Mouse (Mus musculus) right cerebral cortex, postnatal 36 days (tissue): Measurements from ENCODE around the gene Eral1.
A peak's percentile ranks its signal among the peaks of the same experiment; 100 is the strongest.
"Not testable (repeated sequence)": the region's sequence is repeated elsewhere in the genome, so short reads cannot be mapped to it uniquely, and the experiment has no call there.

Experiments used
- DNase-seq, 2 experiments: peaks; one replicate each; pipeline ENCODE4 v3.0.0; 2022; ENCODE audit warnings: low spot score in 2 of 2, mixed read lengths in 1 of 2

The Eral1 gene

DNA sequence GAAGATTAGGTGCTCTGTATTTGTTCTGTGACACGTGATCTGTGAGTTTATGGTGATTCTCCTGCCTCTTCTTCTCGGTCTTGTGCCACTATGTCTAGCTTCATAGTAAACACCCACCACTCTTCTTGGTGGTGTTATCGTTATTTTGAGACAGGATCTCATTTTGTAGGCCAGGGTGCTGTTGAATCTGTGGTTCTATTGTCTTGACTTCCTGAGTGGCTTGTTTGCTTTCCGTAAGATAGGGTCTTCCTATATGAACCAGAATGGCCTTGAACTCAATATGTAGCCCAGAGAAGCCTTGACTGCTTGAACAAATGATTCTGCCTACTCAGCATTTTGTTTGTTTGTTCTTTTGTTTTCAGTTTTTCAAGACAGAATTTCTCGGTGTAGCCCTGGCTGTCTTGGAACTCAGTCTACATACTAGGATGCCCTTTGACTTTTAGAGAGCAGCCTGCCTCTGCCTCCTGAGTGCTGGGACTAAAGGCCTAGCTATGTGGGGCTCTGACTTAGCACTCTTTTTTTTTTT lies 7.6 kb upstream of the Eral1 start:
- no peak for DNase-seq

DNA sequence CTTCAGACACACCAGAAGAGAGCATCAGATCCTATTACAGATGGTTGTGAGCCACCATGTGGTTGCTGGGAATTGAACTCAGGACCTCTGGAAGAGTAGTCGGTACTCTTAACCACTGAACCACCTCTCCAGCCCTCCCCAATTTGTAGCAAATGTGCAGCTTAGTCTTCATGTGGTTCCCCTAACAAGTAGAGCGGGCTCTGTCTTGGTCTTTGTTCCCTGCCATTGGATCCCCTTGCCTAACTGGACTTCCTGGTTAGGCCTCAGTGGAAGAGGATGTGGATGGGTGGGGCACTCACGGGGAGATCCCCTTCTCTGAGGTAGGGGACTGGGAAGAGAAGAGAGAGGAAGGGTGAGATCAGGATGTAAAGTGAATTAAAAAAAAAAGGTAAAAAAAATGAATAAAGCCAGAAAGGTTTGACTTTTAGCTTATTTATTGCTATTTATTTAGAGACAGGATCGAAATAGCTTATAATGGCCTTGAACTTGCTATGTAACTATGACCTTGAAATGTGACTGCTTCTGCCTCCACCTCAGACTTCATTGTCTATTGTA lies 6.8 kb upstream of the Eral1 start:
- DNase-seq = no peak

DNA sequence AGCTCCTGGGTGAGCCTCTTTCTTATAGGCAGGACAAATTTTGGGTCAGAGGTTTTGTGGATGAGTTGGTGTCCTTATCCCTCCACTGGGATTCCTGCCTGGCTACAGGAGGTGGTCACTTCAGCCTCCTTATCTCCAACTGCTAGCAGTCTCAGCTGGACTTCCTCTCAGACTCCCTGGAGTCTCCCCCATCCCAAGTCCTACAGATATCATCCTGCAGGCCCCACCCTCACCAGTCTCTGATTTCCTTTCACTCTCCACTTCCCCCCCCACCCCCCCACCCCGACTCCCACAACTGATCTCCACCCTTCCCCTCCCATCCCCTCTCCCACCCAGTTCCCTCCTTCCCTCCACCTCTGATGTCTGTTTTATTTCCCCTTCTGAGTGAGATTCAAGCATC lies 3.4 kb upstream of the Eral1 start:
- DNase-seq = no peak

DNA sequence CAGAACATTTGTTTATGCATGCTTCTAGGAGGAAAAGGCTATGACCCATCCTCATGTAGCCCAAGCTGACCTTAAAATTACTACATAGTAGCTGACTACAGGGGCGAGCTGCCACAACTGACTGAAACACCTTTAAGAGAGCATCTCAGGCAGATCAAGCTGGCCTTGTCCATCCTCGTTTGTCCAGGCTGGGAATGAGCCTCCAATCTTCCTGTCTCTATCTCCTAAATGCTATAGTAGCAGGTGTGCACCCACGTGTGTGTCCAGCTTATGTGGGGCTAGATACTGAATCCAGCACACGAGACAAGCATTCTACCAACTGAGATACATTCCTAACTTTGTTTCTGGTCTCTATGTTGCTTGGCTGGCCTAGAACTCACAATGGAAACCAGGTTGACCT lies 5.5 kb downstream of the Eral1 start:
- DNase-seq = no peak

GRCm38 (mm10) chr11:78074277-78074652 lies 5.9 kb downstream of the Eral1 start:
- no peak for DNase-seq

DNA sequence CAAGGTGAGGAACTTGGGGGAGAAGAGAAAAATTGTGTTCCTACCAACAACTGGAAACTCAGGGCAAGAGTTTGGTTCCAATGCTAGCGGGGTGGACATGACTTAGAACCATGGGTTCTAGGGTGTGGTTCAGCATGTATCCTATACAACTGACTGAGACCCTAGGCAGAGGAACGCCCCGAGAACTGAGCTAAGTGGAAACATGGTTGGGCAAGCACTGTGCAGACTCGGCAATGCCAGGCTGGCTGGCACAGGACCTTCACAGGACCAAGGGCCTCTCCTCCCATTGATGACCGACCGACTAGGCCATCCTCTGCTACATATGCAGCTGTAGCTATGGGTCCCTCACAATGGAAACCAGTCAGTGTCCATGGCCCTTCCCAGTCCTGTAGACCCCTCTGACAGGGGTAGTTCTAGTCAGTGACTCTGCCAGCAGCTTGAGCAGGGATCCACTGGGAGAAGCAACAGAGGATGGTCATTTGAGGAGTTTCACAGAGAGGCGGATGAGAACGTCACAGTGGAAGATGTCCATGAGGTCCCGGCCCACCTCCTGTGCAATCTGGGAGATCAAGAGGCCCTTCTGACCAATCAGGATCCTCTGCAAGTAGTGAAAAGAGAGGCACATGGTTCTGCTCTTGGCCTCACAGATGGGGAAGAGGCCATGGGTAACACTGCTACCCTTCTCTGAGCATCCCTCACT lies 6.5 kb downstream of the Eral1 start:
- no peak for DNase-seq

DNA sequence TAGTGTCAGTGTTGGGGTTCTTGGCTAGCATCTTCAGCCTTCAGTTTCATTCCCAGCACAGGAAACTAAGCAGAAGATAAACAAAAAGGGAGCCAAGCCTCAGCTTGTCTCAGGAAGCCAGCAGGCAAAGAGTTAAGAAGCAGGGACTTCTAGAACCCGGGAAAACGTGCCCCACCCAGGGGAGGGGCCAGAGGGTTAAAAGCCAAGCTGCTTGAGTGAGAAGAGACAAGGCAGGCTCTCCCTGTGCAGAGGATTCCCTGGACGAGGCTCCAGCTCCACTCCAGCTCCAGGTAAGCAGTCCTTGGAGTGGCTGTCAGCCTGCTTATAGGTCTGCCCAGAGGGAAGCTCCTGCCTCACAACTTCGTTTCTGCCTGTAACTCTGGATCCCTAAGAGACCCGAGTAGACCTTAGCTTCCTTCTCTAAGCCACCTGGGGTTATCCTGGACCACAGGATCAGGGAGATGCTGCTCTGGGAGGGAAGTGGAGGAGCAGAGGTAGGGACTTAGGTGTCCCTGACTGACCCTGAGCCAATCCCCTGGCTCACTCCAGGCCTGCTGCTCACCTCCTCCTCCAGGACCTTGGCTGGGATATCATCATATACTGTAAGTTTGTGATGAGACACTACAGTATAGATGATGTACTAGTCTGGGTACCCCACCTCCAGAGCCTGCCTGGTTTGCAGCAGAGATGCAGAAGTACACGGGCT lies 7.6 kb downstream of the Eral1 start:
- no peak for DNase-seq

- no peak for DNase-seq
Measured at GRCm38 (mm10) chr11:78071938-78072337, 8.2 kb downstream of the Eral1 start.

DNA sequence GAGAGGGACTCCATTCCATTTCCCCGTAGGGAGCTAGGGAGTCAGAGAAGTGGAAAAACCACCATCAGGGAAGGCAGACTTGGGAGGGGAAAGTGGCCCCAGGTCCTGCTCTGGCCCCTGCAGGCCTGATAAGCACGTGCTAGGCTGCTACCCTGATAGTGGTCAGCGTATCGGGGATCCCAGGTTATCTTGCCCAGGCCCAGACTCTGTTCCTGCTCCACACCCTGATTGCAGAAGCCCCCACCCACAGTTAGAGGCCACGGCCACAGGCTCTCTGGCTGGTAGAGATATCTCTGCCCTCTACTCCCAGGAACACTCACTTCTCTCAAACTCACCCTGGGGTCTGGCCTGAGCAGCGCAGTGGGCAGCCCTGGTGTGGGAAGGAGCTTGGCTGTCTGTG lies 10.5 kb downstream of the Eral1 start:
- DNase-seq = no peak

DNA sequence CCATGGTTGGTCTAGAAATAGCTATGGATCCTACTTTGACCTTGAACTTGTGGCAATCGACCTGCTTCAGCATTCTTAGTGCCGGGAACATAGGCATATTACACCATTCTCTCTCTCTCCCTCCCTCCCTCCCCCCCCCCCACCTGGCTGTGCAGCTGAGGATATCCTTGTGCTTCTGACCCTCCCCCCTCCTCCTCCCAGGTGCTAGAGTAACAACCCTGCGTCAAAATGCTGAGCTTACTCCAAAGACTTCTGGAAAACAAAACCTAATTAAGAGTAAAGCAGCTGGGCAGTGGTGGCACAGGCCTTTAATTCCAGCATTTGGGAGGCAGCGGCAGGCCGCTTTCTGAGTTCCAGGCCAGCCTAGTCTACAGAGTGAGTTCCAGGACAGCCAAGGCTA lies 11.1 kb downstream of the Eral1 start:
- no peak for DNase-seq

- no peak for DNase-seq
Measured at GRCm38 (mm10) chr11:78067566-78067965, 12.6 kb downstream of the Eral1 start.

DNA sequence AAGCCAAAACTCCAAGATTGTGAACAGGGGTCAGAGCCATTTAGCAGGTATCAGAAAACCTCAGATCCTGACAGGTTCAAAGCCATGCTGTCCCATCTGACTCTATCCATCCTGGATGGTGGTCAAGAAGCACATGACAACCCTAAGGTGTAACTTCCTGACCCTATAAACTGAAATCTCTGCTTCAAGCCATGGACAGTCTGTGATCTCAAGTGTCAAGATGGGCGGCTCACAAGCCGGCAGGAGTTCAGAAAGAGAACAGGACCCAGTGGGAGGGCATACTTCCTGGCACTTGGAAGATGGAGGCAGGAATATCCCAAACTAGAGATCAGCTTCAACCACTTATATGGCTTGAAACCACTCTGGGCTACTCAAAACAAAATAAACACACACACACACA lies 13.5 kb downstream of the Eral1 start:
- DNase-seq = no peak

DNA sequence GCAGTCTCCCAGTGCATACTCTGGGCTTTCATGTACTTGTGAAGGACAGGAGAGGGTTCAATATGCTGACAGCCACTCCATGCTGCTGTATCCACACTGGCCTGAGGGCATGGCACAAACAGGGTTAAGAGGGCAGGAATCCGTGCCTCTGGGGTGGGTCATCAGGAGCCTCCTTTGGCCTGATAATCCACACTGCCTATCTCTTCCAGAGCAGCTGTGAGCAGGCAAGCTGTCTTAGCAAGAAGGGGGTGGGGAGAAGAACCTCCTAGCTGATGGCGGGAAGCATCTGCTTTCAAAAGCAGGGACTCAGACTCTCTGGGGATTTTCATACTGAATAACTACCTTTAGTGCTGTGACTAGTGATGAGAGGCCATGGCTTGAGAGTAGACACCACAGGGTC lies 14.3 kb downstream of the Eral1 start:
- DNase-seq = no peak

GRCm38 (mm10) chr11:78062563-78062962 lies 17.6 kb downstream of the Eral1 start:
- no peak for DNase-seq

DNA sequence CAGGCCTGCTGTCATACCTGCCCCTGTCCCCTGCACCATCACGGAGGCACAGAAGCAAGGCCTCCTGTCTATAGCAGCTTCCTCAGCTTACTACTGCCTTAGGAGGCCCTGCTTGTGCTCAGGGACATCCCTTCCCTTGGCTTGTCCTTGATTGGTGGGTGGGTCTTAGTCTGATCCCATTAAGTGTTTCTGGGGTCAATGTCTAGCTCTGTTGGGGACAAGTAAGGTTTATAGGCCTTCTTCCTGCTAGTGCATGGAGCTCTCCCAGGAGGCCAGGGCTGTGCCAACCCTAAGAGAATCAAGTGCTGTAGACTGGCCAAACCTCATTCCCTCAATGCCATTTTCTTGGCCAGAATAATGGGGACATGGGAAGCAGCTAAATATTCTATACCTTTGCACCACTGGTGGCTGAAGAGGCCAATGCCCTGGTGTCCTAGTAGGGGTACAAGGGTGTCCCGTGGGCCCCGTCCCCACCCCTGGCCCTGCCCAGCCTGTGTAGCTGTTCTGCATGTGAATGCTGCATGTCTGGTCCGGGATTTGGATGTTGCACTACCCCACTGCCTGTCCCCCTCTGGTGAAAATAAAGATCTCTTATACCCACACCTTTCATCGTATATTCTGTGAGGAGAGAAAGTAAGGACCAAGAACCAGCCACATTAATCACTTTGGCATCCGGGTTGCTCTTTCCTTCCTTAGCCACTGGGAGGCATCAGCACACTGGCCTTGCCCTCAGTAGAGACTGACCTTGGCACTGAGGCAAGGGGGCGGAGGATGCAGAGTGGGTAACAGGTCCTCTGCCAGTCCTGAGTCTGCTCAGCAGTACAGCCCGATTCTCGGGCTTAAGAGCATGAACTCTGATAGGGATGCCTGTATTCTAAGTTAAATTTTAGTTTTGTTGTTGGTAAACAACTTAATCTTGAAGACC lies 20.1 kb downstream of the Eral1 start:
- DNase-seq = peak; percentile 14 to 36

DNA sequence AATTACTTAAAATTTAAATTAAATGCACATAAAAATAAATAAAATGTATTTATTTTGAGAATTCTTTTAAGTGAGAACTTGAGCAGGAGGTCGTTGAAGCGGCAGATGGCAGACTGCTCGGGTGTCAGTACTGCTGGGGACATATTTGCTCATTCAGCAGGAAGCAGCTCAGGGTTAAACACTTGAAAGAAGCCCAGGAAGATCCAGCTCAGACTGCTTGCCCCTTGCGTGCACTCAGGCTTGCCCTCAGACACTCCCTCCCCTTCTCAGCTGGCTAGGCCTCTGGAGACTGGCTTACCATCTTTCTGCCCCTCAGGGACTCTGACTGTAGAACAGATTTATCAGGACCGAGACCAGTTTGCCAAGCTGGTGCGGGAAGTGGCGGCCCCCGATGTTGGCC lies 23.2 kb downstream of the Eral1 start:
- DNase-seq = no peak

DNA sequence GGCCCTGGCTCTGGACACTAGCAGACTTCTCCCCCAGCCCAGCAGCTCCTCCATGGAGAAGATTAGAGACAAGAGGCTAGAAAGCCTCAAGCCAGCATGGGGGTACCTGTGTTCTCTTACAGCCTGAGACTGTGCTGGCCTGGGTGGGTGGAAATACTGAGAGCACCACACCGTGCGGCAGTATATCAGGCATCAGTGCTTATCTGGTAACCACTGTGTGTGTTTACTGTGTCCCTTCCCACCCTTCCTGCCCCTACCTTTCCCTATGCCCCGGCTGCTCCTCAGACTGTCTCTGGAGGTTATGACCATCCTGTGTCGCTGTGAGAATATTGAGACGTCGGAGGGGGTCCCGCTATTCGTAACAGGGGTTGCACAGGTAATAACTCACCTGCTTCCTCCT lies 27.1 kb downstream of the Eral1 start:
- no peak for DNase-seq

DNA sequence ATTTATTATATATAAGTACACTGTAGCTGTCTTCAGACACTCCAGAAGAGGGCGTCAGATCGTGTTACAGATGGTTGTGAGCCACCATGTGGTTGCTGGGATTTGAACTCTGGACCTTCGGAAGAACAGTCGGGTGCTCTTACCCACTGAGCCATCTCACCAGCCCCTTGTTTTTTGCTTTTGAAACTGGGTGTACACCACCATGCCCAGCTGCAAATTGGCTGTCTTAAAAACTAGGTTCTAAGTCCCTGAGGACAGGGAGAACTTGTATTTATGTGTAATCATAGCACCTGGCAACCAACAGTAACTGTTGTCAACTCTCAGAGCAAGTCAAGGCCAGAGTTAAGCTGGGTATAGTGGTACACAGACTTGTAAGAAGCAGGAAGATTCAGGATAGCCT lies 31.5 kb downstream of the Eral1 start:
- DNase-seq = not testable (repeated sequence)

- DNase-seq = peak; percentile 29 to 39
Measured at GRCm38 (mm10) chr11:78044758-78045251, 35.4 kb downstream of the Eral1 start.

GRCm38 (mm10) chr11:78042290-78042870 lies 37.8 kb downstream of the Eral1 start:
- not testable (repeated sequence) for DNase-seq

DNA sequence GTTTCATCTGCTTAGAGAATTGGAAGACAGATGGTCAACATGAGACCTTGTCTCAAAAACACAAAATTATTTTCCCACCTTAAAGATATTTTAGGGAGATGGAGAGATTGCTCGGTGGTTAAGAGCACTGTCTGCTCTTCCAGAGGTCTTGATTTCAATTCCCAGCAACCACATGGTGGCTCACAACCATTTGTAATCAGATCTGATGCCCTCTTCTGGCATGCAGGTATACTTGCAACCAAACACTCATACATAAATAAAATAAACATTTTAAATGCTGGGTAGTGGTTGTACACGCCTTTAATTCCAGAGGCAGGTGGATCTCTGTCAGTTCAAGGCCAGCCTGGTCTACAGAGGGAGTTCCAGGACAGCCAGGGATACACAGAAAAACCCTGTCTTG lies 39.3 kb downstream of the Eral1 start:
- no peak for DNase-seq
